Mouse (Mus musculus) kidney, adult 2 months (tissue): ENCODE data around the gene Atp2c1.

Experiments
- CTCF ChIP-seq: fragments of 200-500 bp; conservative IDR thresholded peaks from 2 replicates; pipeline ENCODE4 v1.5.1; 2011; ENCODE audit warnings: low read depth, mild to moderate bottlenecking, control low read depth, low read length, moderate library complexity, mixed read lengths; ENCODE audit not compliant: insufficient read depth, insufficient read length
- POLR2A ChIP-seq: fragments of 200-500 bp; IDR thresholded peaks from one replicate; pipeline ENCODE4 v1.6.1; 2011; ENCODE audit warnings: low read depth, low read length, control low read depth

DNA sequence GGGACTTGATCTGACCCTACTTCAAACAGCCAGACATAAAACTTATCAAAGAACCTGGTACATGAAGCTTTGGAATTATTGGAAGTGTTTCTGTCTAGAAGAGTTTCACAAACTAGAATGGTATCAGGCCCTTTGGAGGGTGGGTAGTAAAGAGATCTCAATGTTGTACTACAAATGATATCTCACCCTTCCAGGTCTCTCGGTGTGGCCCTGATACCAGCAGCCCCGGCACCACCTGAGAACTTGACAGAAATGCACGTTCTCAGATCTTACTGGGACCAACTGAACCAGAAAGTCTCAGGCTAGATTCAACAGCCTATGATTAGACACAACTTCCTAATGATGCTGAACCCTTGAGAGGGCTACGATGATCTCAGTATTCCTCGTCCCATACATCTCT is 23.4 kb downstream of the Atp2c1 start:
- TF ChIP-seq POLR2A (no peak), CTCF (no peak)
